In the genomic region with DNA sequence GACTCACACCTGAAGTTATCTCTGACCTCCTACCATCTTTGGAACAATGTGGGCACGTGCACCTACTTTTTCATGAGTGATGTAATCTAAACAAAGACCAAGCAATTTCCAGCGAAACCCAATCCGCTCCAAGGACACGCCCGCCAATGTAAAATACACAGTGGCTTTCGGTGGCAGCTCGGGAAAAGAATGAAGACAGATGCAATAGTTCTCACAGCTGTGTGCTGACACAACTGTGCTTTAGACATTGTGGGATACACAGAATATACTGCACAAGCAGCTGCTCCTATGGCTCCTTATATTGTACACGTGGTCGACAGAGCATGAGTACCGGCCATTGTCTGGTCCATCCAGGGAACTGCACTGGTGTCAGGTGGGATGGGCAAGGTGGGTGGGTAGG, we compare ENCODE assay signal across 28 mouse cellular contexts.
A peak's percentile ranks its signal among the peaks of the same experiment; 100 is the strongest.
DNase-seq lines count a peak whose midpoint lies in the region; ATAC-seq and TF ChIP-seq lines count a peak whose summit lies in the region.
"Had no signal": no experiment of that assay in that cellular context is flagged by ENCODE, and none has a peak within 500 bp of the region (broad histone marks: within the 10 kb centered on the region; RNA-seq: fewer than 3 reads in every experiment).

No protein-coding gene starts in this region.

- H3K27me3 ChIP-seq in hindbrain, embryonic 13.5 days = no peaks in the 10 kb centered on the region
- H3K27me3 ChIP-seq in hindbrain, embryonic 16.5 days (replicated peaks; ENCODE audit: control insufficient read depth, insufficient read depth, low read length) = no peaks in the 10 kb centered on the region
- H3K27me3 ChIP-seq in stomach, embryonic 15.5 days (replicated peaks) = no peaks in the 10 kb centered on the region
- H3K27me3 ChIP-seq in stomach, postnatal 0 days (ENCODE audit: control insufficient read depth, insufficient read depth, low read length) = no peaks in the 10 kb centered on the region
- H3K27me3 ChIP-seq in limb, embryonic 14.5 days (ENCODE audit: control insufficient read depth, insufficient read depth, low read length) = no peaks in the 10 kb centered on the region
- H3K27me3 ChIP-seq: embryonic facial prominence, embryonic 13.5 days; forebrain, embryonic 15.5 days; heart, embryonic 12.5 days; midbrain, embryonic 13.5 days had no signal

- TF ChIP-seq CTCF in stomach, postnatal 0 days (IDR thresholded peaks at IDR 0.05; ENCODE audit: low read depth) = no peak

- DNase-seq in stomach, postnatal 0 days (ENCODE audit: low spot score) = no peak
- DNase-seq in limb, embryonic 14.5 days (ENCODE audit: low spot score) = peak; percentile 32
- DNase-seq in cerebellum, adult 9-11 months = no peak
- DNase-seq: adrenal gland, adult 2 months; adrenal gland, postnatal 36 days; cerebellum, adult 2 months; cerebellum, postnatal 25 days; heart, adult 2 months; heart, postnatal 4 days; kidney, adult 18-20 months; kidney, postnatal 14 days; layer of hippocampus, adult 9-11 months; liver; lung, adult 2 months; lung, postnatal 10 days; thymus, postnatal 14 days had no signal

- peaks cover 42% of the 10 kb centered on the region for H3K4me1 ChIP-seq in hindbrain, embryonic 13.5 days (replicated peaks)
- peaks cover 7% of the 10 kb centered on the region for H3K4me1 ChIP-seq in hindbrain, embryonic 16.5 days (ENCODE audit: control insufficient read depth, insufficient read depth, low read depth, low read length)
- peaks cover 14% of the 10 kb centered on the region; the same call in 1 of the 2 replicates for H3K4me1 ChIP-seq in stomach, embryonic 15.5 days
- no peaks in the 10 kb centered on the region for H3K4me1 ChIP-seq in stomach, postnatal 0 days (replicated peaks; ENCODE audit: control insufficient read depth, insufficient read depth)
- H3K4me1 ChIP-seq in limb, embryonic 14.5 days (ENCODE audit: control insufficient read depth, insufficient read depth, low read length) = 0 out of 2 replicates have a peak, but pooled peaks cover 5% of the 10 kb centered on the region

- 72% methylated on average over 10 of the region's 10 CpGs for WGBS in hindbrain, embryonic 13.5 days
- WGBS in hindbrain, embryonic 16.5 days = 83% methylated on average over 10 of the region's 10 CpGs
- 30% methylated on average over 10 of the region's 10 CpGs for WGBS in stomach, embryonic 15.5 days
- WGBS in stomach, postnatal 0 days = 32% methylated on average over 10 of the region's 10 CpGs
- WGBS in limb, embryonic 14.5 days = 79% methylated on average over 10 of the region's 10 CpGs

- no peaks in the 10 kb centered on the region for H3K9me3 ChIP-seq in hindbrain, embryonic 13.5 days
- no peaks in the 10 kb centered on the region for H3K9me3 ChIP-seq in hindbrain, embryonic 16.5 days (ENCODE audit: control insufficient read depth, low read length)
- no peaks in the 10 kb centered on the region for H3K9me3 ChIP-seq in stomach, embryonic 15.5 days
- no peaks in the 10 kb centered on the region for H3K9me3 ChIP-seq in stomach, postnatal 0 days (ENCODE audit: control insufficient read depth, low read length)
- no peaks in the 10 kb centered on the region for H3K9me3 ChIP-seq in limb, embryonic 14.5 days (ENCODE audit: control insufficient read depth, low read length)
- H3K9me3 ChIP-seq: embryonic facial prominence, embryonic 13.5 days; forebrain, embryonic 15.5 days; heart, embryonic 12.5 days; midbrain, embryonic 13.5 days had no signal

- H3K4me2 ChIP-seq in hindbrain, embryonic 13.5 days = no peak overlapping the region
- no peak overlapping the region for H3K4me2 ChIP-seq in hindbrain, embryonic 16.5 days (ENCODE audit: low read length)
- H3K4me2 ChIP-seq in stomach, embryonic 15.5 days = no peak overlapping the region
- no peak overlapping the region for H3K4me2 ChIP-seq in stomach, postnatal 0 days (replicated peaks; ENCODE audit: low read depth)
- no peak overlapping the region for H3K4me2 ChIP-seq in limb, embryonic 14.5 days (replicated peaks; ENCODE audit: low read depth, low read length, severe bottlenecking)
- H3K4me2 ChIP-seq: embryonic facial prominence, embryonic 13.5 days; forebrain, embryonic 15.5 days; heart, embryonic 12.5 days; midbrain, embryonic 13.5 days had no signal

- no peaks in the 10 kb centered on the region for H3K36me3 ChIP-seq in hindbrain, embryonic 13.5 days
- H3K36me3 ChIP-seq in hindbrain, embryonic 16.5 days (ENCODE audit: control insufficient read depth, insufficient read depth, low read length) = no peaks in the 10 kb centered on the region
- no peaks in the 10 kb centered on the region for H3K36me3 ChIP-seq in stomach, embryonic 15.5 days
- H3K36me3 ChIP-seq in stomach, postnatal 0 days (ENCODE audit: control insufficient read depth, insufficient read depth, low read length) = no peaks in the 10 kb centered on the region
- no peaks in the 10 kb centered on the region for H3K36me3 ChIP-seq in limb, embryonic 14.5 days (ENCODE audit: control insufficient read depth, insufficient read depth, low read length)
- H3K36me3 ChIP-seq: embryonic facial prominence, embryonic 13.5 days; forebrain, embryonic 15.5 days; heart, embryonic 12.5 days; midbrain, embryonic 13.5 days had no signal

- H3K27ac ChIP-seq in hindbrain, embryonic 13.5 days = 0 out of 2 replicates have a peak overlapping the region, but pooled peaks have one; percentile 1
- no peak overlapping the region for H3K27ac ChIP-seq in hindbrain, embryonic 16.5 days (ENCODE audit: low read depth, low read length)
- peak overlapping the region; percentile 42 for H3K27ac ChIP-seq in stomach, embryonic 15.5 days
- no peak overlapping the region for H3K27ac ChIP-seq in stomach, postnatal 0 days (replicated peaks)
- no peak overlapping the region for H3K27ac ChIP-seq in limb, embryonic 14.5 days (replicated peaks; ENCODE audit: low read depth, low read length)
- H3K27ac ChIP-seq: embryonic facial prominence, embryonic 13.5 days; forebrain, embryonic 15.5 days; heart, adult 2 months; hindbrain, postnatal 0 days; left cerebral cortex, adult 2 months; liver, embryonic 14.5 days; macrophage; midbrain, embryonic 13.5 days had no signal

- H3K4me3 ChIP-seq in hindbrain, embryonic 13.5 days = no peak overlapping the region
- H3K4me3 ChIP-seq in hindbrain, embryonic 16.5 days (ENCODE audit: low read length) = no peak overlapping the region
- H3K4me3 ChIP-seq in stomach, embryonic 15.5 days (replicated peaks) = no peak overlapping the region
- H3K4me3 ChIP-seq in stomach, postnatal 0 days (ENCODE audit: low read depth, low read length) = no peak overlapping the region
- H3K4me3 ChIP-seq in limb, embryonic 14.5 days (replicated peaks; ENCODE audit: low read length) = no peak overlapping the region
- H3K4me3 ChIP-seq: embryonic facial prominence, embryonic 13.5 days; forebrain, embryonic 15.5 days; heart, adult 2 months; heart, embryonic 12.5 days; left cerebral cortex, adult 2 months; midbrain, embryonic 13.5 days had no signal

- no peak for TF ChIP-seq EP300 in stomach, postnatal 0 days (optimal IDR thresholded peaks at IDR 0.05)

- TF ChIP-seq POLR2A in limb, embryonic 14.5 days (IDR thresholded peaks at IDR 0.05; ENCODE audit: borderline replicate concordance, extremely low read depth, insufficient read depth, insufficient read length) = no peak

- ATAC-seq in hindbrain, embryonic 13.5 days (ENCODE audit: low FRiP score) = no peak
- ATAC-seq in hindbrain, embryonic 16.5 days = no peak
- ATAC-seq in stomach, embryonic 15.5 days (ENCODE audit: insufficient read depth, low FRiP score, low read depth) = peak; percentile 40; the same call in 1 of the 2 replicates
- ATAC-seq in stomach, postnatal 0 days (ENCODE audit: low FRiP score, low TSS enrichment) = no peak
- ATAC-seq in limb, embryonic 14.5 days (ENCODE audit: low FRiP score, low read depth) = peak; percentile 75
- ATAC-seq in erythroblast, adult 5-6 weeks (replicated peaks; ENCODE audit: low FRiP score, poor library complexity, severe bottlenecking) = no peak
- ATAC-seq: forebrain, embryonic 15.5 days; hindbrain, postnatal 0 days; midbrain, embryonic 13.5 days had no signal

- no peak overlapping the region for H3K9ac ChIP-seq in hindbrain, embryonic 13.5 days
- H3K9ac ChIP-seq in hindbrain, embryonic 16.5 days (ENCODE audit: low read depth, low read length) = no peak overlapping the region
- H3K9ac ChIP-seq in stomach, embryonic 15.5 days = no peak overlapping the region
- no peak overlapping the region for H3K9ac ChIP-seq in stomach, postnatal 0 days (ENCODE audit: low read length)
- H3K9ac ChIP-seq in limb, embryonic 14.5 days (ENCODE audit: low read depth, low read length, severe bottlenecking) = no peak overlapping the region
- H3K9ac ChIP-seq: embryonic facial prominence, embryonic 13.5 days; forebrain, embryonic 15.5 days; heart, embryonic 12.5 days; liver, embryonic 14.5 days; midbrain, embryonic 13.5 days had no signal

Comparison
In these comparisons a context has a peak if more than half of its experiments do, and no peak if none do; other contexts are left out.
1. ATAC-seq: peak in stomach, embryonic 15.5 days (single experiment) and limb, embryonic 14.5 days (single experiment); none in hindbrain, embryonic 13.5 days (single experiment), hindbrain, embryonic 16.5 days (single experiment), stomach, postnatal 0 days (single experiment) and erythroblast, adult 5-6 weeks (single experiment).
2. H3K27ac ChIP-seq: peak in hindbrain, embryonic 13.5 days (single experiment) and stomach, embryonic 15.5 days (single experiment); none in hindbrain, embryonic 16.5 days (single experiment), stomach, postnatal 0 days (single experiment) and limb, embryonic 14.5 days (single experiment).